Mouse (Mus musculus) E14TG2a.4 (cell line): Measurements from ENCODE around the gene Por.

Source experiments
- CTCF ChIP-seq: conservative IDR thresholded peaks from 2 replicates; pipeline ENCODE4 v1.5.1; 2014; ENCODE audit warnings: low read length
- NANOG ChIP-seq: IDR thresholded peaks from 2 replicates; pipeline ENCODE4 v1.6.1; 2014; ENCODE audit warnings: borderline replicate concordance, low read length, mixed read lengths
- POU5F1 ChIP-seq: IDR thresholded peaks from 2 replicates; pipeline ENCODE4 v1.6.1; 2014; ENCODE audit warnings: low read length, borderline replicate concordance

GRCm38 (mm10) chr5:135707855-135708254 lies 38.0 kb downstream of the Por start:
- TF ChIP-seq CTCF (no peak), NANOG (no peak), POU5F1 (no peak)
